Mouse (Mus musculus) CH12.LX (cell line): ENCODE results near the gene Serpinc1. TPM values are rescaled to one million over a fixed set of nuclear protein-coding genes. Genes with fewer than 3 reads are reported as not detected.

ENCODE experiments used
- DNase-seq: peaks from one replicate; pipeline ENCODE4 v3.0.0-alpha.2; 2013; ENCODE audit errors: extremely low read depth
- H3K27ac ChIP-seq: 2 replicates; pipeline ENCODE4 v1.5.1; 2012; ENCODE audit warnings: low read depth, mild to moderate bottlenecking, control low read depth, moderate library complexity; ENCODE audit not compliant: insufficient read depth
- H3K27me3 ChIP-seq: replicated peaks from 2 replicates; pipeline ENCODE3; 2012; ENCODE audit warnings: inconsistent platforms
- H3K36me3 ChIP-seq, 2 experiments: replicated peaks in 1 of 2; 2 replicates each; pipeline versions ENCODE3 to v1.6.1; 2012; ENCODE audit warnings: inconsistent platforms in 1 of 2, low read length in 1 of 2, mild to moderate bottlenecking in 1 of 2, mixed read lengths in 1 of 2, moderate library complexity in 1 of 2; ENCODE audit not compliant: control insufficient read depth in 1 of 2, insufficient read depth in 1 of 2
- H3K4me1 ChIP-seq, 2 experiments: 2 replicates each; pipeline ENCODE4 v1.6.1; 2012; ENCODE audit warnings: inconsistent platforms in 1 of 2, moderate library complexity in 1 of 2; ENCODE audit not compliant: insufficient read depth in 2 of 2, control insufficient read depth in 1 of 2
- H3K4me2 ChIP-seq: 2 replicates; pipeline ENCODE4 v1.6.1; 2012; ENCODE audit warnings: low read depth, mild to moderate bottlenecking, control low read depth; ENCODE audit not compliant: poor library complexity, insufficient read depth, severe bottlenecking
- H3K4me3 ChIP-seq, 3 experiments: fragments of 150-350 bp in 1 of 3; sonication (generic) in 1 of 3; replicated peaks in 1 of 3; 2 replicates each; pipeline versions ENCODE3 to v1.5.1; 2011 to 2012; ENCODE audit warnings: low read depth in 2 of 3, low read length in 2 of 3, mild to moderate bottlenecking in 2 of 3, moderate library complexity in 2 of 3, control low read depth in 1 of 3, improper control_type of control experiment in 1 of 3, inconsistent platforms in 1 of 3, mixed read lengths in 1 of 3; ENCODE audit not compliant: poor library complexity in 1 of 3
- H3K79me2 ChIP-seq: replicated peaks from 2 replicates; pipeline ENCODE4 v1.6.1; 2012; ENCODE audit warnings: mild to moderate bottlenecking, moderate library complexity; ENCODE audit not compliant: control insufficient read depth, poor library complexity, insufficient read depth, severe bottlenecking; ENCODE audit errors: extremely low read depth
- H3K9ac ChIP-seq: 2 replicates; pipeline ENCODE4 v1.6.1; 2012; ENCODE audit warnings: low read depth, mild to moderate bottlenecking, control low read depth, moderate library complexity; ENCODE audit not compliant: insufficient read depth
- H3K9me3 ChIP-seq: replicated peaks from 2 replicates; pipeline ENCODE3; 2012; ENCODE audit warnings: low read length, inconsistent platforms, mixed read lengths
- BHLHE40 ChIP-seq: IDR thresholded peaks from 2 replicates; pipeline ENCODE4 v1.6.1; 2011; ENCODE audit warnings: mild to moderate bottlenecking, low read depth, low read length, improper control_type of control experiment
- CHD2 ChIP-seq: IDR thresholded peaks from 2 replicates; pipeline ENCODE4 v1.6.1; 2011; ENCODE audit warnings: low read length, improper control_type of control experiment
- CTCF ChIP-seq, 2 experiments: IDR thresholded peaks in 1 of 2; conservative IDR thresholded peaks in 1 of 2; 2 replicates each; pipeline ENCODE4 v1.5.1; 2011 to 2012; ENCODE audit warnings: low read depth in 2 of 2, low read length in 2 of 2, improper control_type of control experiment in 1 of 2, inconsistent platforms in 1 of 2, mild to moderate bottlenecking in 1 of 2, moderate library complexity in 1 of 2
- E2F4 ChIP-seq: IDR thresholded peaks from 2 replicates; pipeline ENCODE4 v1.6.1; 2011; ENCODE audit warnings: low read depth, low read length, improper control_type of control experiment; ENCODE audit not compliant: insufficient replicate concordance
- ELF1 ChIP-seq: IDR thresholded peaks from 2 replicates; pipeline ENCODE4 v1.6.1; 2014; ENCODE audit warnings: low read depth, mild to moderate bottlenecking, inconsistent platforms, low read length, improper control_type of control experiment
- EP300 ChIP-seq: IDR thresholded peaks from 2 replicates; pipeline ENCODE4 v1.6.1; 2011; ENCODE audit warnings: low read length, improper control_type of control experiment
- ETS1 ChIP-seq: conservative IDR thresholded peaks from 2 replicates; pipeline ENCODE4 v1.6.1; 2012; ENCODE audit warnings: low read depth, mild to moderate bottlenecking, inconsistent platforms, low read length, improper control_type of control experiment, moderate library complexity
- GABPA ChIP-seq: IDR thresholded peaks from 2 replicates; pipeline ENCODE4 v1.6.1; 2012; ENCODE audit warnings: low read depth, low read length, improper control_type of control experiment, inconsistent platforms; ENCODE audit not compliant: insufficient replicate concordance
- HCFC1 ChIP-seq: IDR thresholded peaks from 2 replicates; pipeline ENCODE4 v1.6.1; 2012; ENCODE audit warnings: low read depth, mild to moderate bottlenecking, inconsistent platforms, low read length, improper control_type of control experiment
- IRF4 ChIP-seq: IDR thresholded peaks from 2 replicates; pipeline ENCODE4 v1.6.1; 2014; ENCODE audit warnings: low read depth, mild to moderate bottlenecking, inconsistent platforms, low read length, improper control_type of control experiment
- JUN ChIP-seq: IDR thresholded peaks from 2 replicates; pipeline ENCODE4 v1.6.1; 2011; ENCODE audit warnings: low read depth, mild to moderate bottlenecking, low read length, improper control_type of control experiment, moderate library complexity; ENCODE audit not compliant: insufficient read depth
- JUND ChIP-seq: conservative IDR thresholded peaks from 2 replicates; pipeline ENCODE4 v1.6.1; 2011; ENCODE audit warnings: low read depth, low read length, improper control_type of control experiment
- KAT2A ChIP-seq: IDR thresholded peaks from 2 replicates; pipeline ENCODE4 v1.6.1; 2012; ENCODE audit warnings: low read length, improper control_type of control experiment, inconsistent platforms; ENCODE audit not compliant: insufficient replicate concordance
- MAFK ChIP-seq: IDR thresholded peaks from 2 replicates; pipeline ENCODE4 v1.6.1; 2011; ENCODE audit warnings: low read length, improper control_type of control experiment; ENCODE audit not compliant: insufficient replicate concordance
- MAX ChIP-seq: IDR thresholded peaks from 2 replicates; pipeline ENCODE4 v1.6.1; 2011; ENCODE audit warnings: low read length, improper control_type of control experiment
- MAZ ChIP-seq: IDR thresholded peaks from 2 replicates; pipeline ENCODE4 v1.6.1; 2012; ENCODE audit warnings: low read depth, mild to moderate bottlenecking, inconsistent platforms, low read length, improper control_type of control experiment, moderate library complexity
- MEF2A ChIP-seq: IDR thresholded peaks from 2 replicates; pipeline ENCODE4 v1.6.1; 2014; ENCODE audit warnings: low read depth, mild to moderate bottlenecking, inconsistent platforms, low read length, improper control_type of control experiment, borderline replicate concordance
- MXI1 ChIP-seq: IDR thresholded peaks from 2 replicates; pipeline ENCODE4 v1.6.1; 2011; ENCODE audit warnings: mild to moderate bottlenecking, low read depth, low read length, improper control_type of control experiment
- MYC ChIP-seq: IDR thresholded peaks from 2 replicates; pipeline ENCODE4 v1.6.1; 2011; ENCODE audit warnings: low read depth, mild to moderate bottlenecking, improper control_type of control experiment, low read length
- NRF1 ChIP-seq: IDR thresholded peaks from 2 replicates; pipeline ENCODE4 v1.6.1; 2014; ENCODE audit warnings: low read depth, mild to moderate bottlenecking, inconsistent platforms, low read length, improper control_type of control experiment, moderate library complexity
- POLR2A ChIP-seq: IDR thresholded peaks from 2 replicates; pipeline ENCODE4 v1.6.1; 2011; ENCODE audit warnings: low read depth, mild to moderate bottlenecking, improper control_type of control experiment, low read length
- POLR2AphosphoS2 ChIP-seq: IDR thresholded peaks from 2 replicates; pipeline ENCODE4 v1.6.1; 2011; ENCODE audit warnings: low read depth, low read length, improper control_type of control experiment
- RCOR1 ChIP-seq: conservative IDR thresholded peaks from 2 replicates; pipeline ENCODE4 v1.6.1; 2012; ENCODE audit warnings: low read depth, mild to moderate bottlenecking, inconsistent platforms, low read length, improper control_type of control experiment
- SIN3A ChIP-seq: IDR thresholded peaks from 2 replicates; pipeline ENCODE4 v1.6.1; 2012; ENCODE audit warnings: low read length, improper control_type of control experiment, inconsistent platforms
- SMC3 ChIP-seq: IDR thresholded peaks from 2 replicates; pipeline ENCODE4 v1.6.1; 2011; ENCODE audit warnings: low read depth, low read length, improper control_type of control experiment
- TBP ChIP-seq: conservative IDR thresholded peaks from 2 replicates; pipeline ENCODE4 v1.6.1; 2011; ENCODE audit warnings: low read depth, low read length, improper control_type of control experiment
- TCF12 ChIP-seq: IDR thresholded peaks from 2 replicates; pipeline ENCODE4 v1.6.1; 2014; ENCODE audit warnings: low read depth, mild to moderate bottlenecking, inconsistent platforms, low read length, improper control_type of control experiment
- UBTF ChIP-seq: IDR thresholded peaks from 2 replicates; pipeline ENCODE4 v1.6.1; 2012; ENCODE audit warnings: low read depth, mild to moderate bottlenecking, inconsistent platforms, low read length, improper control_type of control experiment, moderate library complexity
- USF1 ChIP-seq: IDR thresholded peaks from 2 replicates; pipeline ENCODE4 v1.6.1; 2014; ENCODE audit warnings: low read depth, mild to moderate bottlenecking, inconsistent platforms, low read length, improper control_type of control experiment
- USF2 ChIP-seq: conservative IDR thresholded peaks from 2 replicates; pipeline ENCODE4 v1.6.1; 2011; ENCODE audit warnings: low read depth, low read length, improper control_type of control experiment
- ZC3H11A ChIP-seq: IDR thresholded peaks from 2 replicates; pipeline ENCODE4 v1.6.1; 2012; ENCODE audit warnings: low read depth, mild to moderate bottlenecking, inconsistent platforms, low read length, improper control_type of control experiment
- ZKSCAN1 ChIP-seq: IDR thresholded peaks from 2 replicates; pipeline ENCODE4 v1.6.1; 2012; ENCODE audit warnings: low read depth, inconsistent platforms, low read length, improper control_type of control experiment, borderline replicate concordance
- ZMIZ1 ChIP-seq: IDR thresholded peaks from 2 replicates; pipeline ENCODE4 v1.6.1; 2012; ENCODE audit warnings: low read depth, mild to moderate bottlenecking, inconsistent platforms, low read length, improper control_type of control experiment
- ZNF384 ChIP-seq: IDR thresholded peaks from 2 replicates; pipeline ENCODE4 v1.6.1; 2012; ENCODE audit warnings: low read depth, low read length, improper control_type of control experiment, inconsistent platforms
- dilution Hi-C: fragments of 300-500 bp; cut with MboI; formaldehyde crosslinking; loops from 2 replicates; pipeline ENCODE4 v1.14.3; 2020; ENCODE audit warnings: low sequenced_read_pairs; ENCODE audit not compliant: extremely low pct_unique_long_range_greater_than_20kb, extremely low pct_ligation_motif_present
- in situ Hi-C: fragments of 300-500 bp; cut with MboI; formaldehyde crosslinking; loops from 3 replicates; pipeline ENCODE4 v1.14.3; 2019; ENCODE audit warnings: low sequenced_read_pairs, low pct_ligation_motif_present, low pct_unique_long_range_greater_than_20kb, mixed read lengths
- polyA plus RNA-seq: library from polyadenylated mRNA; unstranded; fragments of >175 nt; gene quantifications from 2 replicates; pipeline ENCODE4 v1.2.1, GENCODE M21; 2012; ENCODE audit warnings: low read depth; ENCODE audit not compliant: insufficient read length
- total RNA-seq, 2 experiments: library from RNA; depleted of rRNA; stranded (reverse); fragments of 300-350 nt in 1 of 2; fragments of >200 nt in 1 of 2; gene quantifications; 2 replicates each; pipeline ENCODE4 v1.2.3; 2012 to 2014

Serpinc1 gene
- total and polyA plus RNA-seq, 3 experiments: 149 to 204 (median 202) TPM

DNA sequence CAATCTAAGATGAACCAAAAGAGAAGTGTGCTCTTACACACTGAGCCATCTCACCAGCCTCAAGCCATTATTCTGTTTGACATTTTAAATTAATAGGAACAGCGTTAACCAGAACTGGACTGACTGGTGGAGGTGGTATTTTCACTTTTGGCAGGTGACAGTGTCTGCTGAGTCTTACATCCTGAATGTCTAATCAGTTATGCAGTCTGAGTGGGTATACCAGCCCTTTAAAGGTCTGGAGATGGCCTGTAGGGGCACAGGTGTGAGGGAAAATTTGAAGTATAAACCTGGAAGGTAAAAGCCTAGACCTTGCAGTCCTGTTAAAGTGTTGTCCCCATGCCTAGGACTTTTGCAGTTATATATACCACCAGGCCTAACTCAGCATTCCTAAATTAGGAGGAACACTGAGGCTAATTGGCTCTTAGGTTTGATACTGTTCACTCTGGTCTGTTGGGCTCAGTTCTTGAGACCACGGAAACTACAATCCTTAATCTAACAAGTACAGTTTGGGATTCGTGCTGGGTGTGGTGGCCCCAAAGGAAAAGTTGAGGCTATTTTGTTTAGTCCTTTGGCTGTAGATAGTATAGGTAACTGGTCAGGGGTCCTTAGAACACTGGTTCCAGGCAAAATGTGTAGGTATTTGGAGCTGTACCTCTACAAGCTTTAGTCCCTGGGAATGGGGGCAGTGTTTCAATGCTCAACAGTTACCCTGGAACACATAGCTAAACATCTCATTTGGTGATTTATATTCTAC is 60.8 kb downstream of the Serpinc1 start (continued):
- TF ChIP-seq CHD2: no peak

DNA sequence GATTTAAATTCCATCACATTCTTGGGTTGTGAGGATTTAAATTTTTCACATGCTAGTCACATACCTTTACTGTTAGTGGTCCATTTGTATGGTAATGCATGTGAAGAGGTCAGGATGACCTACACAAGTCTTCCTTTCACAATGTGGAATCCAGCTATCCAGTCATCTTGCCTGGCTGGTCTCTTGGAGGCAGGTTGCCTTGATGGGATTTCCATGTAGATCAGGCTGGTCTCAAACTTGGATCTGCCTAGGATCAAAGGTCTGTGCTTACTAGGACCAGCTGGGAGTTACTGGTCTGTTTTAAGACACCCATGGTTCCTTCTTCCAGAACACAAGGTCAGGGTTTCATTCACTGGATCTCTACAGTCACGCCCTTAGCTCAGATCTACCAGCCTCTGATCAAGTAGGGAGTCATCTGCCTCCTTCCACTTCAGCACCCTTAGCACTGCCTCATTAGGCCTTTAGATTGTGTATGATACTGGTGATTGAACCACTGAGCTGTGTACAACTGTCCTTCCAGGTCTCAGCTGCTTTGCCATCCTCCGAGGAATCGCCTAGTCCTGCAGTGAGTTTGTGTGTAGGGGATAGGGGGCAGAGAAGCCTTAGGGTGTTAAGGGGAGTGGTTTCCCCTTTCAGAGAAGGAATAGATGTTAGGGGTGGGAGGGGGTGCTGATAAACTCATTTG is 61.5 kb downstream of the Serpinc1 start:
- Histone ChIP-seq H3K36me3 (peaks cover 47 to 74% of the 10 kb centered on the region in 2 experiments), H3K4me3 (no peak overlapping the region), H3K27ac (peak overlapping the region; percentile 58), H3K9me3 (no peaks in the 10 kb centered on the region), H3K27me3 (no peaks in the 10 kb centered on the region), H3K4me1 (peaks cover 0 to 13% of the 10 kb centered on the region in 2 experiments; a peak in 2 of 4 replicates), H3K9ac (no peak overlapping the region), H3K4me2 (no peak overlapping the region), H3K79me2 (peaks cover 25% of the 10 kb centered on the region)
- in situ Hi-C loops (no loop called here), dilution Hi-C loops (no loop called here)
- peak; percentile 80 for DNase-seq
- TF ChIP-seq KAT2A: no peak
- no peak for TF ChIP-seq MYC
- peak; percentile 8; the same call in 1 of the 2 replicates for TF ChIP-seq ZKSCAN1
- TF ChIP-seq TCF12: no peak
- TF ChIP-seq ELF1: peak; percentile 40
- no peak for TF ChIP-seq E2F4
- TF ChIP-seq IRF4: no peak
- no peak for TF ChIP-seq USF1
- no peak for TF ChIP-seq ZNF384
- TF ChIP-seq SMC3: no peak; the same call in 1 of the 2 replicates
- no peak for TF ChIP-seq EP300
- peak; percentile 33; the same call in 1 of the 2 replicates for TF ChIP-seq MAFK
- peak; percentile 8; the same call in 1 of the 2 replicates for TF ChIP-seq MXI1
- no peak for TF ChIP-seq NRF1
- TF ChIP-seq ZC3H11A: no peak
- TF ChIP-seq TBP: no peak
- no peak; the same call in none of the 2 replicates for TF ChIP-seq RCOR1
- peak; percentile 5; the same call in 1 of the 2 replicates for TF ChIP-seq BHLHE40
- no peak for TF ChIP-seq MAZ
- TF ChIP-seq ETS1: no peak
- TF ChIP-seq MAX: no peak
- no peak for TF ChIP-seq JUN
- TF ChIP-seq CHD2: peak; percentile 88; the same call in 1 of the 2 replicates
- TF ChIP-seq GABPA: no peak; the same call in 1 of the 2 replicates
- TF ChIP-seq UBTF: no peak
- TF ChIP-seq MEF2A: 0 out of 2 replicates have a peak, but pooled peaks have one; percentile 37
- no peak for TF ChIP-seq CTCF (conservative IDR thresholded peaks at IDR 0.05 in 1 of 2, IDR thresholded peaks at IDR 0.05 in 1 of 2; ENCODE audit: low read depth in 2 of 2, low read length in 2 of 2)
- peak; percentile 97 for TF ChIP-seq ZMIZ1
- TF ChIP-seq SIN3A: peak; percentile 79
- 0 out of 2 replicates have a peak, but pooled peaks have one; percentile 10 for TF ChIP-seq JUND
- TF ChIP-seq HCFC1: no peak
- TF ChIP-seq USF2: peak; percentile 1; the same call in 1 of the 2 replicates
- TF ChIP-seq POLR2AphosphoS2: peak; percentile 99
- peak; percentile 76 for TF ChIP-seq POLR2A
